Mouse (Mus musculus): ENCODE measurements at regions not wholly inside any gene's neighbourhood (a gene's known extent, or its start where the extent isn't known, plus 50 kb on each side); places are given as distances from the start of the nearest gene placed in this dataset.

DNA sequence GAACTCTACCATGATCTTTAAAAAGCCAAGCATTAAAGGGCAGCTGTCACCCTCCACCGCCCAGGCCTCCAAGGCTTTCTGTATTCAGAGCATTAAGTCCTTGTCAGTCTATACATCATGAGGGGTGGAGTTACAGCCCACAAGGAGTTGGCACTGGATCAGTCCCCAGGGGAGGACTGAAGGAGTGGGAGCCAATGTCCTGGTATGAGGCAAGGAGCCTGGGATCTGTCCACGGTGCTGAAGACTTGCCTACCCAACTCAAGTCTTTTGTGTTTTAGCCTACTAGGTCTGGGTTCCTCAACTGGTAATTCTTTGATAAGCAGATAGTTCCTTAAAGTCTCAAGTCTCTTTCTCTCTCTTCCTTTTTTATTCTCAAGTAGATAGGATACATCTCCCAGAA, 90.1 kb downstream of the Mrm1 start:
- no peak overlapping the region for H3K4me2 ChIP-seq (ENCODE audit: low read depth, low read length)
- H3K9ac ChIP-seq (ENCODE audit: low read depth, low read length), result no peak overlapping the region
- DNase-seq (ENCODE audit: low spot score) (peak; percentile 89), ATAC-seq (ENCODE audit: low read depth) (no peak)
- H3K9me3 ChIP-seq (ENCODE audit: control insufficient read depth, low read length), result no peaks in the 10 kb centered on the region
- no peaks in the 10 kb centered on the region for H3K4me1 ChIP-seq (ENCODE audit: control insufficient read depth, insufficient read depth, low read length)
- WGBS, result 14% methylated on average over 2 of the region's 2 CpGs
- no peak overlapping the region for H3K27ac ChIP-seq (replicated peaks; ENCODE audit: low read depth, low read length)
- H3K36me3 ChIP-seq (ENCODE audit: control insufficient read depth, insufficient read depth, low read length), result no peaks in the 10 kb centered on the region
- H3K27me3 ChIP-seq (replicated peaks; ENCODE audit: control insufficient read depth, insufficient read depth, low read length), result no peaks in the 10 kb centered on the region
- no peak overlapping the region for H3K4me3 ChIP-seq (ENCODE audit: low read depth, low read length)

DNA sequence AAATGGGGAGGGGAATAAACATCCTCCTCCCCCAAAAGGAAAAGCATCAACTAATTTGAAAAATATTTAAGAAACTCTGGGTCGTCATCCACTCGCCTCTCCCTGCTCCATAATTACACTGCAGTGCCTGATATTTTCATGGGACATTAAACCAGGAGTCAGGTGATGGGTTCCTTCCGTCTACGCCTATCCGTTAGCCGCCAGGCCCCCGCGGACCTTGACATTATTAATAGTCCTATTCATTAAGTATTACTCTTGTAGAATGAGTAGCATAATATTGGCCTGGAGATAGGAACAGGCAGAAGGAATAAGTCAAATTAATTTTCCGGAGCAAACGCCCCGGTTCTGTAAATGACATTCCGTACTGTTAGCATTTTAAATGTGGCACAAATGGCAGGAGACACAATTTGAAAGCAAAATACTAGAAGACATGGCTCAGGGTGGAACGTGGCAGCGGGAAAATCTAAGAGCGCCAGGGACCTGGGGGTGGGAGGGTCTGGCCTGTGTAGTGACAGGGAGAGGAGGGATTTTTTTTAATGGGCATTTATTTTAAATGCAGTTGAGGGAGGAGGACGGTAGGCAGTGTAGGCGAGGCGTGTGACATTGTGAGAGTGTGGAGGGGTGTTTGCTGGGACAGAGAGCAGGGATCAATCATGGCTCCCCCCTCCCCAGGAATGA, 93.2 kb downstream of the Mrm1 start:
- no peak overlapping the region for H3K9ac ChIP-seq (ENCODE audit: low read depth, low read length)
- no peak overlapping the region for H3K4me3 ChIP-seq (ENCODE audit: low read depth, low read length)
- H3K4me1 ChIP-seq (ENCODE audit: control insufficient read depth, insufficient read depth, low read length), result no peaks in the 10 kb centered on the region
- H3K36me3 ChIP-seq (ENCODE audit: control insufficient read depth, insufficient read depth, low read length), result no peaks in the 10 kb centered on the region
- no peak for ATAC-seq (ENCODE audit: low read depth)
- H3K9me3 ChIP-seq (ENCODE audit: control insufficient read depth, low read length), result no peaks in the 10 kb centered on the region
- WGBS, result 72% methylated on average over 18 of the region's 18 CpGs
- no peak for DNase-seq (ENCODE audit: low spot score)
- H3K27ac ChIP-seq (replicated peaks; ENCODE audit: low read depth, low read length), result no peak overlapping the region
- H3K27me3 ChIP-seq (replicated peaks; ENCODE audit: control insufficient read depth, insufficient read depth, low read length), result no peaks in the 10 kb centered on the region
- H3K4me2 ChIP-seq (ENCODE audit: low read depth, low read length), result no peak overlapping the region

DNA sequence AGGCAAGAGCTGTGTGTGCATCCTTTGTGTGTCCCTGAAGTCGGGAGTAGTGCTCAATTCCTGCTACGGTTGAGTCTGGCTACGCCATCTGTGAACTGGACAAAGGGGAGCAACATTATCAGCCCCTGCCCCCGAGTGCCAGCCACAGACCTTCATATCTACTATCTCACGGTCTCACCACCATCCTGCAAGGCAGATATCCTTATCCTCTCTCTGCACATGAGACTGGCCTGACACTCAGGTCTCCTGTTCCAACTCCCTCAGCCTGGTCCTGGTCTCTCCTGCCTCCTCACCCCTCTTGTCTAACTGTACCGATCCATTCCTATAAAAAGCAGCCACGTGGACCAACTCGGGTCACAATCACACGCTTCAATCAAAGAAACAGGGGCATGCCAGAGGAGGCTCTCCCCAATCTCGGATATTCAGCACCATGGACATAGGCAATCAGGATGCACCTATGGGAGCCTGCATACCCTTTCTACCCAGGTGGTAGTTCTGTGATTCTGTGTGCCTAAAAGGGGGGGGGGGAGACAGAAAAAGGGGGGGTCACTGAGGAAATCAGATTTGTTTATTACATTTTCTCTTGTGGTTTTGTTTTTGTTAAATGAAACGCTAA, 94.0 kb downstream of the Mrm1 start:
- no peak overlapping the region for H3K4me2 ChIP-seq (ENCODE audit: low read depth, low read length)
- no peak for ATAC-seq (ENCODE audit: low read depth)

DNA sequence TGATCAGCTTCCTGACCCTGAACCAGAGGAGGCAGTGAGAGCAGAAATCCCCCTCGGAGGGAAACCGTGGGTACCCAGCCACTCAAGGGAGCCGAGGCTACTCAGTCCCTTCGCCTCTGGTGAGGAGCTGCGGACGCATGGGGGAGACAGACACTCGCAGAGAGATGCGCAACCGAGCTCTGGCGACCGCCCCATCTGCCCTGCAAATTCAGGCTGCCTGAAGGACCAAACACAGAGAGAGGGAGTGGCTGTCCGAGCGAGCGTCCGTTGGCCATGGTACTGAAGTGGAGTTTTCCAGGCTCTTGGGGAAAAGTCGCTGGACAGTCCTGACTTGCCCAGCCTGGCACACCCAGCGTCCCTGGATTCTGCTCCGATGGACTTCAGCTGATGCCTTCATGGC, 95.2 kb downstream of the Mrm1 start:
- Histone ChIP-seq H3K27me3 (replicated peaks; ENCODE audit: control insufficient read depth, insufficient read depth, low read length) (no peaks in the 10 kb centered on the region), H3K9me3 (ENCODE audit: control insufficient read depth, low read length) (no peaks in the 10 kb centered on the region), H3K27ac (replicated peaks; ENCODE audit: low read depth, low read length) (no peak overlapping the region), H3K36me3 (ENCODE audit: control insufficient read depth, insufficient read depth, low read length) (no peaks in the 10 kb centered on the region), H3K4me1 (ENCODE audit: control insufficient read depth, insufficient read depth, low read length) (no peaks in the 10 kb centered on the region), H3K4me3 (ENCODE audit: low read depth, low read length) (no peak overlapping the region), H3K9ac (ENCODE audit: low read depth, low read length) (no peak overlapping the region), H3K4me2 (ENCODE audit: low read depth, low read length) (no peak overlapping the region)
- 4% methylated on average over 18 of the region's 18 CpGs for WGBS
- peak; percentile 57 for DNase-seq (ENCODE audit: low spot score)
- 0 out of 2 replicates have a peak, but pooled peaks have one; percentile 26 for ATAC-seq (ENCODE audit: low read depth)

More for the DNA sequence above, 94.0 kb downstream of the Mrm1 start:
- H3K36me3 ChIP-seq (ENCODE audit: control insufficient read depth, insufficient read depth, low read length), result no peaks in the 10 kb centered on the region
- no peaks in the 10 kb centered on the region for H3K9me3 ChIP-seq (ENCODE audit: control insufficient read depth, low read length)
- 46% methylated on average over 11 of the region's 11 CpGs for WGBS
- peak; percentile 24 for DNase-seq (ENCODE audit: low spot score)
- H3K4me3 ChIP-seq (ENCODE audit: low read depth, low read length), result no peak overlapping the region
- no peak overlapping the region for H3K27ac ChIP-seq (replicated peaks; ENCODE audit: low read depth, low read length)
- H3K27me3 ChIP-seq (replicated peaks; ENCODE audit: control insufficient read depth, insufficient read depth, low read length), result no peaks in the 10 kb centered on the region
- H3K9ac ChIP-seq (ENCODE audit: low read depth, low read length), result no peak overlapping the region
- H3K4me1 ChIP-seq (ENCODE audit: control insufficient read depth, insufficient read depth, low read length), result no peaks in the 10 kb centered on the region

DNA sequence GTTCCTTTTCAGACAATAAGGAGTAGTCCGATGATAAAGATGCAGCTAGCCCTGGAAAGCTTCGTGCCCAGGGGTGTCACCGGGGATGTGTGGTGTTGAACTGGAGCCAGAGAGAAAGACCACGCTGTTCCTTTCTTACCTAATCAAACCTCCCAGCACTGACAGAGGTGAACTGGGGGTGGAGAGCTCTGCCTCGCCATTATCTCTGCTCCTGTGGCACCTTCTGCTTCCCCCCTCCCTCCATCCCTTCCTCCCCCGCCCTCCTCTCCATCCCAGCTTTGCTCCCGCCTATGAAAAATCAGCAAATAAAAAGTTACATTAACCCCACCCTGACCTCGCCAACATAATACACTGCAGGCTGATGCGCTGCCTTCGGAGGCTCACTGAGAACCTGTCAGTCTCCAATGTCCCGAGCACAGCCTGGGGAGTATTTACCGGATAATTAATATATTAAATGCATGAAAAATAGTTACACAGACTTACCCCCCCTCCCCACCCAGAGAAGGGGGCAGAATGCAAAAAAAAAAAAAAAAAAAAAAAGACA, 96.6 kb downstream of the Mrm1 start:
- H3K27me3 ChIP-seq (replicated peaks; ENCODE audit: control insufficient read depth, insufficient read depth, low read length), result no peaks in the 10 kb centered on the region
- ATAC-seq (ENCODE audit: low read depth) (no peak), DNase-seq (ENCODE audit: low spot score) (no peak)
- no peaks in the 10 kb centered on the region for H3K9me3 ChIP-seq (ENCODE audit: control insufficient read depth, low read length)
- H3K36me3 ChIP-seq (ENCODE audit: control insufficient read depth, insufficient read depth, low read length), result no peaks in the 10 kb centered on the region
- no peak overlapping the region for H3K4me3 ChIP-seq (ENCODE audit: low read depth, low read length)
- no peak overlapping the region for H3K9ac ChIP-seq (ENCODE audit: low read depth, low read length)
- WGBS, result 52% methylated on average over 12 of the region's 12 CpGs
- H3K4me1 ChIP-seq (ENCODE audit: control insufficient read depth, insufficient read depth, low read length), result no peaks in the 10 kb centered on the region
- H3K27ac ChIP-seq (replicated peaks; ENCODE audit: low read depth, low read length), result no peak overlapping the region
- no peak overlapping the region for H3K4me2 ChIP-seq (ENCODE audit: low read depth, low read length)

DNA sequence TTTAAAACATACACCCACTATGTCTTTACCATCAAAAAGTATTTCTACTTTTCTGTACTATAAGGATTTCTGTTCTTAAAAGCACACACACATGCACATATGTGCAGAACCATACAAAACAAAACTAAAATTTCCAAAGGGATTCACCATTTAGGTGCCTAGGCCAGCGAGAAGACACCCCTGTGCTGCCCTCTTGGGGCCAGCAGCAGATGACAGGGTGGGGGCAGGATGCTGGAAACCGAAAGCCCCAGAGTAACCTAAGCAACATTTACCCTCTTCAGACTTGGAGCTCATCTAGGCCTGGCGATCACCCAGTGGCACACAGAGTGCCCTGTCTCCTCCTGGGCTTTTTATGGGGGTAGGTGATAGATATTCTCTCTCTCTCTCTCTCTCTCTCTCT, 97.3 kb downstream of the Mrm1 start:
- ATAC-seq (ENCODE audit: low read depth) (no peak), DNase-seq (ENCODE audit: low spot score) (no peak)
- Histone ChIP-seq H3K27ac (replicated peaks; ENCODE audit: low read depth, low read length) (no peak overlapping the region), H3K4me2 (ENCODE audit: low read depth, low read length) (no peak overlapping the region), H3K4me3 (ENCODE audit: low read depth, low read length) (no peak overlapping the region), H3K36me3 (ENCODE audit: control insufficient read depth, insufficient read depth, low read length) (no peaks in the 10 kb centered on the region), H3K9me3 (ENCODE audit: control insufficient read depth, low read length) (no peaks in the 10 kb centered on the region), H3K27me3 (replicated peaks; ENCODE audit: control insufficient read depth, insufficient read depth, low read length) (no peaks in the 10 kb centered on the region), H3K9ac (ENCODE audit: low read depth, low read length) (no peak overlapping the region), H3K4me1 (ENCODE audit: control insufficient read depth, insufficient read depth, low read length) (no peaks in the 10 kb centered on the region)
- WGBS, result 25% methylated on average over 3 of the region's 3 CpGs

DNA sequence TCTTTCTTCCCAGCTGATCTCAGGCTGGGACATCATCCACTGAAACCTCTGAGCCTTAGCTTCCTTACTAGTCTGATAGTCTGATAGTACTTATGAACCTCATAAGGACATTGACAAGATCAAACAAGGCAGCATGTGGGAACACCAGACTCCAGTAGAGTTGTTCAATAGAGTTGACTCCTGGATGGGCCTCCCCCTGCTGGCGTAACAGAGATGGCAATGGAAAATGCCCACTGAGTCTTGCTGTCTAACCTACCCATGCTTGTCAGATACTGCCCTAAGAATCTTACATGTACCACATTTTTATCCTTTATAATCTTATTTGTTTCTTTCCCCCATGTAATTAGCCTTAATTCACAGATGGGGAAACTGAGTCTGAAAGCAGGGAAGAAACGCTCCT, 98.2 kb downstream of the Mrm1 start:
- no peaks in the 10 kb centered on the region for H3K9me3 ChIP-seq (ENCODE audit: control insufficient read depth, low read length)
- no peak overlapping the region for H3K4me2 ChIP-seq (ENCODE audit: low read depth, low read length)
- ATAC-seq (ENCODE audit: low read depth) (no peak), DNase-seq (ENCODE audit: low spot score) (no peak)
- no peak overlapping the region for H3K9ac ChIP-seq (ENCODE audit: low read depth, low read length)
- H3K36me3 ChIP-seq (ENCODE audit: control insufficient read depth, insufficient read depth, low read length), result no peaks in the 10 kb centered on the region
- H3K27ac ChIP-seq (replicated peaks; ENCODE audit: low read depth, low read length), result no peak overlapping the region
- H3K4me1 ChIP-seq (ENCODE audit: control insufficient read depth, insufficient read depth, low read length), result no peaks in the 10 kb centered on the region
- no peaks in the 10 kb centered on the region for H3K27me3 ChIP-seq (replicated peaks; ENCODE audit: control insufficient read depth, insufficient read depth, low read length)
- no peak overlapping the region for H3K4me3 ChIP-seq (ENCODE audit: low read depth, low read length)
- WGBS, result 70% methylated on average over 2 of the region's 2 CpGs

DNA sequence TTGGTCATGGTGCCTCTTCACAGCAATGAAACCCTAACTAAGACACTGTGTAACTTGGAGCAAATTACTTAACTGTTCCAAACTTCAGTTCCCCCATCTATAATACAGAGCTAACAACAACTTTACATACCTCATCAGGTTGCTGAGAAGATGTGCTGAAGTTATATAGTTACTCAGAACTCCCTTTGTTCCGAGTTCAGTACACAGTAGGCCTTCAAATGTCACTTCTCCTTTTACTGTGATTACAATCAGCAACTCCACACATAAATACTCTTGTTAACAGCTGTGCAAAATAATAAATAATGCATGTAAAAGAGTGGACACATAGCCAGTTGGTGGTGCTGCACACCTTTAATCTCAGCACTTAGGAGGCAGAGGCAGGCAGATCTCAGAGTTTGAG, 99.5 kb downstream of the Mrm1 start:
- ATAC-seq (ENCODE audit: low read depth) (no peak), DNase-seq (ENCODE audit: low spot score) (no peak)
- no peak overlapping the region for H3K4me2 ChIP-seq (ENCODE audit: low read depth, low read length)
- H3K4me1 ChIP-seq (ENCODE audit: control insufficient read depth, insufficient read depth, low read length), result no peaks in the 10 kb centered on the region
- H3K4me3 ChIP-seq (ENCODE audit: low read depth, low read length), result no peak overlapping the region
- no peaks in the 10 kb centered on the region for H3K27me3 ChIP-seq (replicated peaks; ENCODE audit: control insufficient read depth, insufficient read depth, low read length)
- H3K27ac ChIP-seq (replicated peaks; ENCODE audit: low read depth, low read length), result no peak overlapping the region
- H3K9me3 ChIP-seq (ENCODE audit: control insufficient read depth, low read length), result no peaks in the 10 kb centered on the region
- WGBS, result 85% methylated on average over 1 of the region's 1 CpGs
- no peak overlapping the region for H3K9ac ChIP-seq (ENCODE audit: low read depth, low read length)
- H3K36me3 ChIP-seq (ENCODE audit: control insufficient read depth, insufficient read depth, low read length), result no peaks in the 10 kb centered on the region

DNA sequence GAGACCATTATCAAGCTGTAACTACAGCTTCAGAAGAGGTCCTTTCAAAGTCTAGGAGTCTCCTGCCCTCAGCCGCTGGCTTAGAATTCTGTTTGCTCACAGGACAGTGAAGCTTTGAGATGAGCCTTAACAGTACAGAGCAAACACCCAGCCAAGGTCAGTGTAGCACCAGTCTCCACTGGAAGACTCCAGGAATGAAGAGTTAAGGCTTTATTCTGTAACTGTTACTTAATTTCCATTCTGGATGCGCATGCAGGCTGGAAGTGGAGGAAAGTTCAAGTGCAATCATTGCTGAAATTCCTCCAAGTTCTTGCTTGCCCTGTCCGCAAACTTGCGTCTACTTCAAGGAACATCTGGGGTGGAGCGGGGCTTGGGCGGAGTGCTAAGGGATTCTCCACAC, 106.6 kb downstream of the Mrm1 start:
- Histone ChIP-seq H3K4me1 (ENCODE audit: control insufficient read depth, insufficient read depth, low read length) (no peaks in the 10 kb centered on the region; the same call in 1 of the 2 replicates), H3K9me3 (ENCODE audit: control insufficient read depth, low read length) (no peaks in the 10 kb centered on the region), H3K27ac (replicated peaks; ENCODE audit: low read depth, low read length) (no peak overlapping the region), H3K4me2 (ENCODE audit: low read depth, low read length) (no peak overlapping the region), H3K36me3 (ENCODE audit: control insufficient read depth, insufficient read depth, low read length) (no peaks in the 10 kb centered on the region), H3K9ac (ENCODE audit: low read depth, low read length) (no peak overlapping the region), H3K4me3 (ENCODE audit: low read depth, low read length) (no peak overlapping the region), H3K27me3 (replicated peaks; ENCODE audit: control insufficient read depth, insufficient read depth, low read length) (no peaks in the 10 kb centered on the region)
- DNase-seq (ENCODE audit: low spot score) (no peak), ATAC-seq (ENCODE audit: low read depth) (no peak)
- WGBS, result 77% methylated on average over 6 of the region's 6 CpGs

Measured in embryonic facial prominence, embryonic 14.5 days (tissue).